Mouse (Mus musculus) frontal cortex, postnatal 25 days (tissue): Measurements from ENCODE around the gene Ganab.
A peak's percentile ranks its signal among the peaks of the same experiment; 100 is the strongest.

Source experiments
- DNase-seq, 2 experiments: peaks; one replicate each; pipeline ENCODE4 v3.0.0; 2022; ENCODE audit warnings: low spot score in 2 of 2

Gene Ganab

DNA sequence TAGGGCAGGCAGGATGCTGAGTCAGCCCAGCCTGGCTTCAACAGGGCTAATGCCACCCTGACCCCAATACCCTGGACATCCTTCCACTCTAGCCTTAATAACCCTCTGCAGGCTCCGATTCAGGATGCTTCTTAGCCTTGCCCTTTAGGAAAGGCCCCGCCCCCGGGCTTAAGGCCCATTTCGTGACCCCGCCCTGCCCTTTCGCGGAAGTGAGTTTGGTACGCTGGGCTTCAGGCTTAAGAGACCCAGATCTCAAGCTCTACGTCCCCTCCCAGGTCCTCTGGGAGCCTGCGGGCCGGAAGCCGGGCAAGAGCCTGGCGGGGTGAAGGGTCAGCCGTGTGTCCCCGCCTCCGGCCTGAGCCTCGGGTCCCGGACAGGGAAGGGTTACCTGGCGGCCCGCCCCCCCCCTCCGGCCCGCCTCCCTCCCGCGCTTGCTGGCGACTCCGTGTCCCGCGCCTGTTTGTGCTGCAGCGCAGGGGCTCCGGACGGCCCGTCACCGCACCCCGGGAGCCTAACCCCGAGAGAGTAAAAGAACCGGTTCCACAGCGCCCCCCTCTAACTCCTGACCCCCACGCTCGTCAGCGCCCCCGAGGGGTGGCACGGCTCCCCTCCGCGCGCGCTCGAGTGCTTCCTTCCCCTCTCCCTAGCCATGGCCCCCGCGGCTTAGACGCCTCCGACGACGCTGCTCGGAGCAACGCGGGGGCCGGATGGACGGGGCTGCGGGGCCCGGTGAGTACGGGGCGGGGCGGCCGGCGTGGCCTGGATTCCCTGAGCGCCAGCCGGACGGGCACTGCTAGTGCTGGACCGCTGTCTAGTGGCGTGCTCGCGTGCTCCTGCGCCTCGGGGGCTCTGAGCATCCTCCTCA, 31.6 kb downstream of the Ganab start, which contains the start of the genes Rom1 and Eml3:
Rom1 (minus strand) TSS at position 133 of the 865 bp plus-strand sequence.
Eml3 (plus strand) TSS at position 329 of the 865 bp plus-strand sequence.
- peak in 1 of 2 experiments; percentile 47 for DNase-seq

GRCm38 (mm10) chr19:8930117-8930516, 32.2 kb downstream of the Ganab start:
- DNase-seq, result no peak

DNA sequence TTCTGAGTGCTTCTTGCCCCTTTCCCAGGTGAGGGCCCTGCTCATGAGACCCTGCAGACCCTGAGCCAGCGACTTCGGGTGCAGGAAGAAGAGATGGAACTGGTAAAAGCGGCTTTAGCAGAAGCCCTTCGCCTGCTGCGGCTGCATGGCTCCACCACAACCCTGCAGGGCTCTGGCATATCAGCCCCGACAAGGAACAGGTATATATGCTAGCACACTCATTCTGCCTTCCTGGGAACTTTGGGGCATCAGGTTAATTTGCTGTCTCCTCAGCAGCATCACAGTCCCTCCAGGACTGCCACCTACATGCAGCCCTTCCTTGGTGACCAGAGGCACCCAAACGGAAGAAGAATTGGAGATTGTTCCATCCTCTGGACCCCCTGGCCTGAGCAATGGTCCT, 32.9 kb downstream of the Ganab start:
- DNase-seq, result no peak

DNA sequence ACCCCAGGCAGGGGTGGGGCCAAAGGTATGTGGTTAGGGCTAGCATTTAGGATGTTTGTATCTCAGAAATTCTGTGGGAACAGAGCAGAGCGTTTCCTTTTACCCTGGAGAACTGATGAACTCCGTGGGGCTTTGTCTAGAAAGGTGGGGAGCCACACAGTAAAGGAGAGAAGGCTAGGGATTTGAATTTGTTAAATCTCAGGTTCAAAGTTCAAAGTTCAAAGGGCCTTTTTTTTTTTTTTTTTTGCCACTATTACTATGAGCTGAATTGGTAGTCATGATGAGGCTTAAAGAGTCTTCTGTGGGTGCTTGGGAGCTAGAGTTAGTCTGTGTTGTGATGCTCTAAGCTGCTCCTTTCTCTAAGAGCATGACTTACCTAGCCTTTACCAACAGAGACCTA, 38.9 kb downstream of the Ganab start:
- DNase-seq, result no peak

DNA sequence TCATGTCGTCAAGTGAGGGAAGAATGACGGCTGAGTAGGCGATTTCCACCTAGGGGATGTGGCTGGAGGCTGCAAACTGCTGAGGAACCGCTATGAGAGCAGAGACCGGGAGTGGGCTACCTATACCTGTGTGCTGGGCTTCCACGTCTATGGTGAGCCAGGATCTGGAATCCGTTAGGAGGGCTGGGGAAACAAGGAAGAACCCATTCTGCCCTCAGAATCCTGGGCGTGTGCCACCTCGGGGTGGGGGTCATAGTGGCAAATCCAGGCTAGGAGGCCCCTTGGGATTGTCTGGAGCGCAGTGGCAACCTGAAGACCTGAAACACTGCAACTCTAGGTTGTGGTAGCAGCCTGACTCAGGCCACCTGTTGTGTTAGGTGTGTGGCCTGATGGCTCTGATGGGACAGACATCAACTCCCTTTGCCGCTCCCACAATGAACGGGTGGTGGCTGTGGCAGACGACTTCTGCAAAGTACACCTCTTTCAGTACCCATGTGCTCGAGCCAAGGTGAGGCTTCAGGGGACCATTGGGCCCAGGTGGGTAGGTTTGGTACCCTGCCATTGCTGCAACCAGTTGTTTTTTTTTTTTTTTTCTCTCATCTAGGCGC, 42.8 kb downstream of the Ganab start:
- DNase-seq, result no peak

GRCm38 (mm10) chr19:8941136-8941514, 43.3 kb downstream of the Ganab start:
- no peak for DNase-seq

- peak; percentile 91 to 93 for DNase-seq
These were observed 43.8 kb downstream of the Ganab start, which contains the start of gene Mta2 for GRCm38 (mm10) chr19:8941515-8942217. TSS of gene Mta2 (plus strand) at chr19:8941875.

DNA sequence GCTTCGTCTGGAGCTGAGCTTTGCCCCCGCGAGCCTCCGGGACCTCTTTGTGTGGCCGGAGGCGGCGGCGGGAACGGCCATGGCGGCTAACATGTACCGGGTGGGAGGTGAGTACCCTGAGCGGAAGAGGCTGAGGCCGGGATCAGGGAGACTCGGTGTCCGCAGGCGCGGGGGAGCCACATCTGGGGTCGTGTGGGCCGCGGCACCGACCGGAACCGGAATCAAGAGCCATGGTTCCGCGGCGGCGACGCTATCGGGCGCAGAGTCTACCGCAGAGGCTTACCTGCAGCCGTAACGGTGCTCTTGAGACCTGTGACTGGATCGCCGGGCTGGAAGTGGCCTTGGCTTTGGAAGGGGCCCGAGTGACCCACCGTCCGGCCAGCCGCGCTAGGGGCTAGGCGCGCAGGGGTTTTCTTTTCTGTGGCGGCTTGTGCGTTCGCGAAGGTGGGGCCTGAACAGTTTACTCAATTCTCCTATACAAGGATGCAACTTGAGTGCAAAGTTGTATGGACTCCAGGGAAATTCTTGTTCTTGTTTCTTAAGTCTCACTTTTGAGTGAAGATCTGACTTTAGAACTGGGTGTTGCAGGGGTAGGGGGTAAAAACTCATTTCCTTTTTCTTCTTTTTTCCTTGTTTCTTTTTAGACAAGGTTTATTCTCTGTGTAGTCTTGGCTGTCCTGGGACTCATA, 44.5 kb downstream of the Ganab start:
- DNase-seq, result no peak

- no peak for DNase-seq
These were observed 45.2 kb downstream of the Ganab start for GRCm38 (mm10) chr19:8943047-8943446.

DNA sequence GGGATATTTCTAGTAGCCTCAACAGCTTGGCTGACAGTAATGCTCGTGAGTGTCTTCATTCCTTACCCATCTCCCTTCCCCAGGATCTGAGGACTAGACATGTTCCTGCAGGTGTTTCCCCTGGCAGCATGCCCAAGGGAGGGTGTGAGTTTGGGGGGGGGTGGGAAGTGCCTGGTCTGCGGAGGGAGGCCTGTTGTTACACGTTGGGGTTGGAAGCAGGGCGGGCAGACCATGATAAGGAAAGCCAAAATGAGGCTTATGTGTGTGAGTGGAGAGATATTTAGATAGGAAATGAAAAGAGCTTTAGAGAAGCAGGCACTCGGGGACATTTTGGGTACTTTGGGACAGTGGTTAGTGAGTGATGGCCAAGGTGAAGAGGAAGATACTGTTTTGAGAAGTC, 46.2 kb downstream of the Ganab start:
- no peak for DNase-seq

GRCm38 (mm10) chr19:8944750-8945149, 46.9 kb downstream of the Ganab start:
- DNase-seq, result no peak

DNA sequence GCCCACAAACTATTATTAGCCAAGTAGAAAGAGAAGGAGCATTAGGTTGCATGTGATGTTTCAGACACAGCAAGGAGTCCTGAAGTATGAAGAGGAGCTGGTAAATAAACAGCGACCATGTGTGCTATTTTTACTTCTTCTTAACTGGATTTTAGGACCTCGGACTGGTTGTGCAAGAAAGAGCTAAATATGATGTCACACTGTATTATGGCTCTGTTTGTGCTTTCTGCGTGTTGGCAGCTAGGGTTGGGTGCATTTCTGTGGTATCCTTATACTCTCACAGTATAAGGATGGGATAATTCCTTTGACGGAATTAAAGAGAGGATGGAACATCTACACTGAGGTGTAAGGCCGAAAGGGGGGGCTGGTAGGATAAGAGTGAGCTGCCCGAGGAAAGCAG, 47.4 kb downstream of the Ganab start:
- DNase-seq, result no peak

GRCm38 (mm10) chr19:8946929-8947328, 49.1 kb downstream of the Ganab start:
- DNase-seq, result no peak

DNA sequence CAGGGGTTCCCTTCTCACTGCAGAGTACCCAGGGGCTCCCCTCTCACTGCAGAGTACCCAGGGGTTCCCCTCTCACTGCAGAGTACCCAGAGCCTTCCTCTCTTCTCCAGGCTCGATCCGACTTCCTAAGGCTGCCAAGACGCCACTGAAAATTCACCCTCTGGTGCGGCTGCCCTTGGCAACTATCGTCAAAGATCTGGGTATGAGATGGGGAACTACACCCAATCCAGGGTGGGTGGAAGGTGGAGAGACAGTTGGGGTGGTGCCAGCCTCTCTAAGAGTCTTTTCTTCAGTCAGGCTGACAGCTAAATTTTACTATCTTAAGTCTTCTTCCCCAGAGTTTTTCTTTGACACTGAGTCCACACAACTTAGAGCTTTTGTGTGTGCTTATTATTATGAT, 52.3 kb downstream of the Ganab start:
- no peak for DNase-seq

GRCm38 (mm10) chr19:8952241-8952640, 54.4 kb downstream of the Ganab start:
- no peak for DNase-seq

GRCm38 (mm10) chr19:8953135-8954039, 55.5 kb downstream of the Ganab start, which contains the start of gene Tut1:
TSS of gene Tut1 (plus strand) at chr19:8953847.
- DNase-seq, result peak; percentile 89 to 92

- no peak for DNase-seq
These were observed 56.3 kb downstream of the Ganab start for GRCm38 (mm10) chr19:8954171-8954570.

DNA sequence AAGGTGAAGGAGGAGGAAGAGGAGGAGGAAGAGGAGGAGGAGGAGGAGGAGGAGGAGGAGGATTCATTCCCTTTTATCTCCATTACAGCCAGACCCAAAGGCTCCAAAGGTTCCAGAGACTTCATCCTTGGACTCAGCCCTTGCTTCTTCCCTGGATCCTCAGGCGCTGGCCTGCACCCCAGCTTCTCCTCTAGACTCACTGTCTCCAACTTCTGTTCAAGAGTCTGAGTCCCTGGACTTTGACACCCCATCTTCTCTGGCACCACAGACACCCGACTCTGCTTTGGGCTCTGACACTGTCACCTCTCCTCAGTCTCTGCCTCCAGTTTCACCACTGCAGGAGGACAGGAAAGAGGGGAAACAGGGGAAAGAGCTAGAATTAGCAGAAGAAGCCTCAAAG, 64.4 kb downstream of the Ganab start:
- no peak for DNase-seq

- DNase-seq, result no peak
These were observed 67.2 kb downstream of the Ganab start for GRCm38 (mm10) chr19:8965075-8965474.

DNA sequence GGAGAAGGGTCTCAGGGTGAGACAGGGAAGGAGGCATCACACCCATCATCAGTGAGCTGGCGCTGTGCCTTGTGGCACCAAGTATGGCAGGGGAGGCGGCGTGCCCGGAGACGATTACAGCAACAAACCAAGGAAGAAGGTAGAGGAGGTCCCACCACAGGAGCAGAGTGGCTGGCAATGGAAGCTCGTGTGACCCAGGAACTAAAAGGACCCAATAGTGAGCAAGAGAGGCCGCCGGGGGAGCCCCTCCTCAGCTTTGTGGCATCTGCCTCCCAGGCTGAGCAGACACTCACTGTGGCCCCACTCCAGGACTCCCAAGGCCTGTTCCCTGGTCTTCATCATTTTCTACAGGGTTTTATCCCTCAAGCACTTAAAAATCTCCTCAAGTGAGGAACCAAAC, 67.9 kb downstream of the Ganab start:
- no peak for DNase-seq

DNA sequence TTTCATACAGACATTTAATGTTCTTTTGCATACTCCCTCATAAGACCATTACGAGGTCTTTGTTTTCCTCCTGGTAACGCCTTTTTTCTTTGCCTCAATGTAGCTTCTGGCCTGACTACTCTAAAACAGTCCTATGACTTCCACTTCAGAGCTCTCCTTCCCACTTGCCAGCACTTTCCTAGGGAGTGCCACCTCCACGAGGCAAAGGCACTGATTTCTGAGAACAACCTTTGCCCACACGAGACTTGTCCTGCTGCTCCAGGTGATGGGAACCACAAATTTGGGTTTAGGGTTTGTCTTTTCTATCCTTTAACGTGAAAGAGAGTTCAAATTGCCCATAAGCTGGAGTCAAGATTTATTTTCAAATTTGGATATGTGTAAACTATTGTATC, 68.3 kb downstream of the Ganab start:
- DNase-seq, result no peak
